Mouse (Mus musculus): ENCODE measurements at regions not wholly inside any gene's neighbourhood (a gene's known extent, or its start where the extent isn't known, plus 50 kb on each side); places are given as distances from the start of the nearest gene placed in this dataset.

GRCm38 (mm10) chr12:107834512-107834911 is 168.9 kb downstream of the Bcl11b start:
- no peak for DNase-seq (ENCODE audit: low spot score)

- no peak for DNase-seq (ENCODE audit: low spot score)
Observed at GRCm38 (mm10) chr12:107837741-107838140, 165.7 kb downstream of the Bcl11b start.

- no peak for DNase-seq (ENCODE audit: low spot score)
Observed at GRCm38 (mm10) chr12:107844631-107845030, 158.8 kb downstream of the Bcl11b start.

- no peak for DNase-seq (ENCODE audit: low spot score)
Observed at GRCm38 (mm10) chr12:107850591-107850990, 152.8 kb downstream of the Bcl11b start.

- DNase-seq (ENCODE audit: low spot score), result no peak
Observed at GRCm38 (mm10) chr12:107852921-107853320, 150.5 kb downstream of the Bcl11b start.

GRCm38 (mm10) chr12:107855547-107855946 is 147.9 kb downstream of the Bcl11b start:
- no peak for DNase-seq (ENCODE audit: low spot score)

- no peak for DNase-seq (ENCODE audit: low spot score)
Observed at GRCm38 (mm10) chr12:107856421-107857043, 146.9 kb downstream of the Bcl11b start.

- DNase-seq (ENCODE audit: low spot score), result no peak
Observed at GRCm38 (mm10) chr12:107858536-107859280, 144.7 kb downstream of the Bcl11b start.

- DNase-seq (ENCODE audit: low spot score), result no peak
Observed at GRCm38 (mm10) chr12:107859750-107860149, 143.7 kb downstream of the Bcl11b start.

GRCm38 (mm10) chr12:107860358-107860757 is 143.0 kb downstream of the Bcl11b start:
- DNase-seq (ENCODE audit: low spot score), result no peak

Measured in urinary bladder, adult 2 months (tissue).